Mouse (Mus musculus) liver, adult 2 months (tissue): ENCODE measurements around the gene Fgd3. TPM values are rescaled to one million over a fixed set of nuclear protein-coding genes. Genes with fewer than 3 reads are reported as not detected.
A peak's percentile ranks its signal among the peaks of the same experiment; 100 is the strongest.

ENCODE experiments used
- DNase-seq: peaks from one replicate; pipeline ENCODE4 v3.0.0-alpha.2; 2011; ENCODE audit warnings: low read depth, low spot score; ENCODE audit errors: extremely low read depth
- H3K27ac ChIP-seq: fragments of 200-500 bp; replicated peaks from 2 replicates; pipeline ENCODE4 v1.5.1; 2012; ENCODE audit warnings: low read depth, mild to moderate bottlenecking, control low read depth, inconsistent platforms, low read length; ENCODE audit not compliant: insufficient read depth
- H3K27me3 ChIP-seq: fragments of 200-500 bp; 2 replicates; pipeline ENCODE4 v1.6.1; 2012; ENCODE audit warnings: mild to moderate bottlenecking, moderate library complexity, low read length, inconsistent platforms; ENCODE audit not compliant: control insufficient read depth, insufficient read depth
- H3K36me3 ChIP-seq: fragments of 200-500 bp; 2 replicates; pipeline ENCODE4 v1.6.1; 2012; ENCODE audit warnings: low read length, inconsistent platforms; ENCODE audit not compliant: control insufficient read depth, insufficient read depth
- H3K4me1 ChIP-seq: fragments of 200-500 bp; 2 replicates; pipeline ENCODE4 v1.6.1; 2011; ENCODE audit warnings: low read length; ENCODE audit not compliant: control insufficient read depth, insufficient read depth
- H3K4me3 ChIP-seq: fragments of 200-500 bp; 2 replicates; pipeline ENCODE4 v1.5.1; 2011; ENCODE audit warnings: low read depth, mild to moderate bottlenecking, control low read depth, low read length, moderate library complexity; ENCODE audit not compliant: insufficient read depth
- H3K79me2 ChIP-seq: fragments of 200-500 bp; 2 replicates; pipeline ENCODE4 v1.6.1; 2012; ENCODE audit warnings: inconsistent platforms, mild to moderate bottlenecking, low read length, moderate library complexity; ENCODE audit not compliant: control insufficient read depth, insufficient read depth
- H3K9ac ChIP-seq: fragments of 200-500 bp; 2 replicates; pipeline ENCODE4 v1.6.1; 2012; ENCODE audit warnings: low read depth, mild to moderate bottlenecking, control low read depth, inconsistent platforms, low read length
- CTCF ChIP-seq: fragments of 200-500 bp; IDR thresholded peaks from 2 replicates; pipeline ENCODE4 v1.5.1; 2011; ENCODE audit warnings: low read depth, low read length, control low read depth
- POLR2A ChIP-seq: fragments of 200-500 bp; IDR thresholded peaks from 2 replicates; pipeline ENCODE4 v1.6.1; 2011; ENCODE audit warnings: low read length, control low read depth; ENCODE audit not compliant: insufficient read depth; ENCODE audit errors: extremely low read depth
- WGBS: fragments of 180-500 bp; shearing (Covaris S2); methylation state at CpG from one replicate; pipeline ENCODE4 v1.1.7; 2018; 5-methylcytosine and 5-hydroxymethylcytosine counted together
- polyA plus RNA-seq: library from polyadenylated mRNA; depleted of rRNA; stranded (reverse); fragments of >200 nt; gene quantifications from 2 replicates; pipeline ENCODE4 v1.2.3, GENCODE M21; 2012
- total RNA-seq: library from RNA; depleted of rRNA; stranded (reverse); fragments of >200 nt; gene quantifications from 2 replicates; pipeline ENCODE4 v1.2.3, GENCODE M21; 2014

Fgd3 gene
- total and polyA plus RNA-seq, 2 experiments, result 0.51 to 0.65 TPM

GRCm38 (mm10) chr13:49335077-49335982 lies 15.2 kb upstream of the Fgd3 start:
- Histone ChIP-seq H3K4me3 (no peak overlapping the region), H3K27ac (no peak overlapping the region), H3K27me3 (no peaks in the 10 kb centered on the region), H3K9ac (no peak overlapping the region), H3K36me3 (no peaks in the 10 kb centered on the region), H3K79me2 (no peaks in the 10 kb centered on the region), H3K4me1 (no peaks in the 10 kb centered on the region)
- TF ChIP-seq CTCF, result no peak
- no peak for TF ChIP-seq POLR2A
- 90% methylated on average over 12 of the region's 12 CpGs for WGBS
- no peak for DNase-seq

GRCm38 (mm10) chr13:49333250-49333649 lies 13.1 kb upstream of the Fgd3 start:
- WGBS, result 69% methylated on average over 2 of the region's 2 CpGs
- TF ChIP-seq POLR2A (no peak), CTCF (no peak)
- Histone ChIP-seq H3K4me1 (no peaks in the 10 kb centered on the region), H3K4me3 (no peak overlapping the region), H3K36me3 (no peaks in the 10 kb centered on the region), H3K79me2 (no peaks in the 10 kb centered on the region), H3K27ac (no peak overlapping the region), H3K27me3 (no peaks in the 10 kb centered on the region), H3K9ac (no peak overlapping the region)
- DNase-seq, result no peak

- Histone ChIP-seq H3K27me3 (no peaks in the 10 kb centered on the region), H3K4me1 (no peaks in the 10 kb centered on the region), H3K4me3 (no peak overlapping the region), H3K27ac (no peak overlapping the region), H3K79me2 (no peaks in the 10 kb centered on the region), H3K36me3 (no peaks in the 10 kb centered on the region), H3K9ac (no peak overlapping the region)
- WGBS, result 80% methylated on average over 4 of the region's 4 CpGs
- DNase-seq, result no peak
- TF ChIP-seq POLR2A, result no peak
- no peak for TF ChIP-seq CTCF
Observed at GRCm38 (mm10) chr13:49328101-49328500, 8.0 kb upstream of the Fgd3 start.

GRCm38 (mm10) chr13:49326246-49327206 lies 6.4 kb upstream of the Fgd3 start:
- DNase-seq, result peak; percentile 40
- no peak overlapping the region for H3K27ac ChIP-seq
- no peak for TF ChIP-seq POLR2A
- TF ChIP-seq CTCF, result no peak
- no peaks in the 10 kb centered on the region for H3K36me3 ChIP-seq
- no peak overlapping the region for H3K9ac ChIP-seq
- H3K79me2 ChIP-seq, result no peaks in the 10 kb centered on the region
- no peaks in the 10 kb centered on the region for H3K4me1 ChIP-seq
- 60% methylated on average over 6 of the region's 6 CpGs for WGBS
- no peaks in the 10 kb centered on the region for H3K27me3 ChIP-seq
- no peak overlapping the region for H3K4me3 ChIP-seq

- Histone ChIP-seq H3K27ac (no peak overlapping the region), H3K9ac (no peak overlapping the region), H3K36me3 (no peaks in the 10 kb centered on the region), H3K4me1 (no peaks in the 10 kb centered on the region), H3K27me3 (peaks cover 6% of the 10 kb centered on the region; the same call in 1 of the 2 replicates), H3K4me3 (no peak overlapping the region), H3K79me2 (no peaks in the 10 kb centered on the region)
- 94% methylated on average over 5 of the region's 5 CpGs for WGBS
- no peak for TF ChIP-seq CTCF
- DNase-seq, result no peak
Observed at GRCm38 (mm10) chr13:49324871-49325270, 4.8 kb upstream of the Fgd3 start.
